11 mouse cellular contexts compared by ENCODE assay signal in the genomic region with DNA sequence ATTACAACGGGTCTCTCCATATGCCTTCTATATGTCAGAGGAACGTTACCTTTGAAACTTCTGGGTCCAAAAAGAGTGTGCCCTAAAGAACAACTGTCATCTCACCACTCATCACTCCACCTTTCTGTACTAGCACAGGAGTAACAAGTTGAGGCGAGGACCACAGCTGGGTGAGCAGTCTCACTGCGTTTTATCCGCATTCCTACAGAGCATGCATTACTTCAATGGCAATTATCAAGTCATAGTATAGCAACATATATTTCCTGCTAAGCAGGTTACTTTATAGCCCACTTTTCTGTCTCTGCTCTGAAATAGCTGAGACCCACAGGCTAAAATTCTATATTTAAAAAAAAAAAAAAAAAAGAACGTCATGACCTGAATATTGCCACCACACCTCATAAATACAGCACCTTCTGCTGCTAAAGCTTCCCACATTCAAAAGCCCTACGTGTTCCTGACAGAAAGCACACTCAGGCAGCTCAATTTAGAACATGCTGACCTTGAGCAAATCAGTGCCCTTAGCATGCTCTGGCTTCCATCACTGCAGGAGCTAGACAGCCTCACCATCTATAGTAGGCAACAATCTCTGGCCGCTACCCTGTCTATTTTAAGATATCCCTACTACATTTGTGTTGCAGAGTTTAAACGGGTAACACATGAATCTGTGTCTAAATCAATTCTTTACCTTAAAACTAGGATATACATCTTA. TPM values are rescaled to one million over a fixed set of nuclear protein-coding genes. Genes with fewer than 3 reads are reported as not detected.
A peak's percentile ranks its signal among the peaks of the same experiment; 100 is the strongest.
DNase-seq lines count a peak whose midpoint lies in the region; ATAC-seq lines count a peak whose summit lies in the region.
"Had no signal": no experiment of that assay in that cellular context is flagged by ENCODE, and none has a peak within 500 bp of the region (broad histone marks: within the 10 kb centered on the region; RNA-seq: fewer than 3 reads in every experiment).

No protein-coding gene starts in this region.

- no peak overlapping the region for H3K4me3 ChIP-seq in hindbrain, embryonic 14.5 days (replicated peaks; ENCODE audit: low read length)
- no peak overlapping the region for H3K4me3 ChIP-seq in hindbrain, embryonic 13.5 days
- no peak overlapping the region for H3K4me3 ChIP-seq in limb, embryonic 11.5 days (ENCODE audit: low read depth, low read length)
- H3K4me3 ChIP-seq in forebrain, embryonic 10.5 days, result no peak overlapping the region
- H3K4me3 ChIP-seq: erythroblast, embryonic 14.5 days had no signal

- no peaks in the 10 kb centered on the region; the same call in 1 of the 2 replicates for H3K4me1 ChIP-seq in hindbrain, embryonic 14.5 days (replicated peaks; ENCODE audit: control insufficient read depth, insufficient read depth, low read length)
- H3K4me1 ChIP-seq in hindbrain, embryonic 13.5 days (replicated peaks), result 0 out of 2 replicates have a peak, but pooled peaks cover 9% of the 10 kb centered on the region
- no peaks in the 10 kb centered on the region for H3K4me1 ChIP-seq in limb, embryonic 11.5 days (ENCODE audit: control insufficient read depth, insufficient read depth, low read length)
- H3K4me1 ChIP-seq in forebrain, embryonic 10.5 days, result no peaks in the 10 kb centered on the region; the same call in 1 of the 2 replicates

- no peak overlapping the region for H3K4me2 ChIP-seq in hindbrain, embryonic 14.5 days (replicated peaks)
- no peak overlapping the region for H3K4me2 ChIP-seq in hindbrain, embryonic 13.5 days
- H3K4me2 ChIP-seq in limb, embryonic 11.5 days (ENCODE audit: low read depth, severe bottlenecking), result no peak overlapping the region

- no peak for DNase-seq in hindbrain, embryonic 14.5 days (ENCODE audit: low spot score)
- DNase-seq in embryo, embryonic 11.5 days (ENCODE audit: low read depth, low spot score), result peak; percentile 11
- DNase-seq in heart, adult 8-10 months (ENCODE audit: low spot score), result peak; percentile 62
- peak; percentile 68 for DNase-seq in limb, embryonic 11.5 days (ENCODE audit: low spot score)
- no peak for DNase-seq in ovary, postnatal 36 days (ENCODE audit: low spot score)
- DNase-seq in forebrain, embryonic 10.5 days (ENCODE audit: extremely low spot score, low spot score), result no peak
- DNase-seq: cerebellum, adult 11 months; lung, postnatal 4 days; right cerebral cortex, adult 18-20 months had no signal

- 81% methylated on average over 9 of the region's 9 CpGs for WGBS in hindbrain, embryonic 14.5 days
- 85% methylated on average over 9 of the region's 9 CpGs for WGBS in hindbrain, embryonic 13.5 days
- 43% methylated on average over 9 of the region's 9 CpGs for WGBS in limb, embryonic 11.5 days
- WGBS in forebrain, embryonic 10.5 days, result 90% methylated on average over 9 of the region's 9 CpGs

- 0 out of 2 replicates have a peak overlapping the region, but pooled peaks have one; percentile 38 for H3K27ac ChIP-seq in hindbrain, embryonic 14.5 days
- H3K27ac ChIP-seq in hindbrain, embryonic 13.5 days, result no peak overlapping the region
- no peak overlapping the region for H3K27ac ChIP-seq in limb, embryonic 11.5 days (replicated peaks; ENCODE audit: low read depth, low read length)
- no peak overlapping the region for H3K27ac ChIP-seq in forebrain, embryonic 10.5 days

- H3K9ac ChIP-seq in hindbrain, embryonic 14.5 days, result no peak overlapping the region
- no peak overlapping the region for H3K9ac ChIP-seq in hindbrain, embryonic 13.5 days
- H3K9ac ChIP-seq in limb, embryonic 11.5 days (ENCODE audit: low read length), result no peak overlapping the region

- H3K27me3 ChIP-seq in hindbrain, embryonic 14.5 days (ENCODE audit: control insufficient read depth, insufficient read depth, low read length), result no peaks in the 10 kb centered on the region
- no peaks in the 10 kb centered on the region for H3K27me3 ChIP-seq in hindbrain, embryonic 13.5 days
- no peaks in the 10 kb centered on the region for H3K27me3 ChIP-seq in limb, embryonic 11.5 days (ENCODE audit: control insufficient read depth, insufficient read depth, low read length)
- no peaks in the 10 kb centered on the region for H3K27me3 ChIP-seq in forebrain, embryonic 10.5 days (ENCODE audit: poor library complexity, severe bottlenecking)

- no peaks in the 10 kb centered on the region for H3K9me3 ChIP-seq in hindbrain, embryonic 14.5 days (ENCODE audit: control insufficient read depth, low read length)
- no peaks in the 10 kb centered on the region for H3K9me3 ChIP-seq in hindbrain, embryonic 13.5 days
- H3K9me3 ChIP-seq in limb, embryonic 11.5 days (ENCODE audit: control insufficient read depth, low read length), result no peaks in the 10 kb centered on the region
- no peaks in the 10 kb centered on the region for H3K9me3 ChIP-seq in forebrain, embryonic 10.5 days

- ATAC-seq in hindbrain, embryonic 14.5 days (ENCODE audit: low FRiP score), result no peak
- ATAC-seq in hindbrain, embryonic 13.5 days (ENCODE audit: low FRiP score), result no peak
- peak; percentile 78; the same call in 1 of the 2 replicates for ATAC-seq in limb, embryonic 11.5 days (ENCODE audit: insufficient number of reproducible peaks, low FRiP score, low TSS enrichment, low read depth)

- H3K36me3 ChIP-seq in hindbrain, embryonic 14.5 days (replicated peaks; ENCODE audit: control insufficient read depth, insufficient read depth), result peaks cover 11% of the 10 kb centered on the region
- H3K36me3 ChIP-seq in hindbrain, embryonic 13.5 days, result peaks cover 9% of the 10 kb centered on the region
- H3K36me3 ChIP-seq in limb, embryonic 11.5 days (ENCODE audit: control insufficient read depth, insufficient read depth, low read length), result no peaks in the 10 kb centered on the region; the same call in 1 of the 2 replicates
- peaks cover 14% of the 10 kb centered on the region for H3K36me3 ChIP-seq in forebrain, embryonic 10.5 days (replicated peaks)

RNA-seq across cellular contexts. Expression of a gene that starts 27.2 kb away (rescaled TPM):
- 13.8 and 15.6 TPM in 2 replicates for polyA plus RNA-seq in hindbrain, embryonic 14.5 days (2014; fragmentation: Nextera tagmentation; extraction: Ambion mirVana)
- polyA plus RNA-seq in hindbrain, embryonic 13.5 days (2015; fragmentation: Nextera tagmentation; extraction: Ambion mirVana), result 6.0 and 6.6 TPM in 2 replicates
- 100 to 1,000 TPM; 217 to 250 (median 233) TPM for total RNA-seq in heart, adult 8-10 months (2022)
- 13.5 and 14.2 TPM in 2 replicates for polyA plus RNA-seq in limb, embryonic 11.5 days (2014; fragmentation: Nextera tagmentation; extraction: Ambion mirVana)
- 6.7 and 6.9 TPM in 2 replicates for polyA plus RNA-seq in forebrain, embryonic 10.5 days (2016; fragmentation: Nextera tagmentation; extraction: Ambion mirVana)

RNA-seq across cellular contexts. Expression of a gene that starts 56.2 kb away (rescaled TPM):
- polyA plus RNA-seq in hindbrain, embryonic 14.5 days (2014; fragmentation: Nextera tagmentation; extraction: Ambion mirVana), result 13.4 and 14.5 TPM in 2 replicates
- 6.8 and 7.3 TPM in 2 replicates for polyA plus RNA-seq in hindbrain, embryonic 13.5 days (2015; fragmentation: Nextera tagmentation; extraction: Ambion mirVana)
- under 1 TPM; 0.03 to 0.06 (median 0.06) TPM for total RNA-seq in heart, adult 8-10 months (2022)
- polyA plus RNA-seq in limb, embryonic 11.5 days (2014; fragmentation: Nextera tagmentation; extraction: Ambion mirVana), result 0.97 and 1.1 TPM in 2 replicates
- 0.90 and 1.1 TPM in 2 replicates for polyA plus RNA-seq in forebrain, embryonic 10.5 days (2016; fragmentation: Nextera tagmentation; extraction: Ambion mirVana)
- polyA plus RNA-seq: erythroblast, embryonic 14.5 days had no signal

Comparison
In these comparisons a context has a peak if more than half of its experiments do, and no peak if none do; other contexts are left out.
1. DNase-seq: peak in embryo, embryonic 11.5 days (single experiment), heart, adult 8-10 months (single experiment) and limb, embryonic 11.5 days (single experiment); none in hindbrain, embryonic 14.5 days (single experiment), ovary, postnatal 36 days (single experiment) and forebrain, embryonic 10.5 days (single experiment).